Mouse (Mus musculus): Measurements from ENCODE around the gene Glud1. TPM values are rescaled to one million over a fixed set of nuclear protein-coding genes. Genes with fewer than 3 reads are reported as not detected.

Glud1 gene
- polyA plus RNA-seq, 1 experiment from 2014 or later, result 89.4 TPM

DNA sequence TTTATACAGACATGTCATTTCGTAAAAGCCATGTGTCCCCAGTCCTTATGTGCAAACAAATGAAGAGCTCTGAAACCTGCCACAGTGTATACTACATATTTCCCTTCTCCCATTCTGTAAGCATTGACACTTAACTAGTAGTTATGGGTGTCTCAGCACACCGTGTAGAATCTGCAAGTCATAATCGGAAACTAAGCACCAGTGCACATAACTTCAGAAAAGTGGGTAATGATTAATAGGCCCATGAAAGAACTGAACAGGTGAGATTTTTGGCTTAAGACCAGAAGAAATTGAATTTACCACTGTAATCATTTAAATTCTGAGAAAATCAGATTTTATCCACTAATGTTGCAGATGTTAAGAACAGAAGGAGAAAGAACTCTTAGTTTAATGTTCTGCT lies 4.3 kb downstream of the Glud1 start:
- Histone ChIP-seq H3K36me3 (ENCODE audit: control insufficient read depth, insufficient read depth, low read length) (no peaks in the 10 kb centered on the region; the same call in 1 of the 2 replicates), H3K9ac (ENCODE audit: low read length) (no peak overlapping the region), H3K27ac (ENCODE audit: low read depth, low read length) (no peak overlapping the region), H3K9me3 (ENCODE audit: control insufficient read depth, low read length) (no peaks in the 10 kb centered on the region), H3K4me1 (replicated peaks; ENCODE audit: control insufficient read depth, insufficient read depth, low read length) (peaks cover under 1% of the 10 kb centered on the region; the same call in 1 of the 2 replicates), H3K27me3 (ENCODE audit: control insufficient read depth, insufficient read depth, low read length) (no peaks in the 10 kb centered on the region), H3K4me2 (ENCODE audit: low read depth, low read length, severe bottlenecking) (no peak overlapping the region), H3K4me3 (ENCODE audit: low read depth, low read length) (no peak overlapping the region)
- DNase-seq (ENCODE audit: low spot score) (no peak), ATAC-seq (replicated peaks; ENCODE audit: low FRiP score) (no peak)
- 91% methylated on average over 3 of the region's 3 CpGs for WGBS

DNA sequence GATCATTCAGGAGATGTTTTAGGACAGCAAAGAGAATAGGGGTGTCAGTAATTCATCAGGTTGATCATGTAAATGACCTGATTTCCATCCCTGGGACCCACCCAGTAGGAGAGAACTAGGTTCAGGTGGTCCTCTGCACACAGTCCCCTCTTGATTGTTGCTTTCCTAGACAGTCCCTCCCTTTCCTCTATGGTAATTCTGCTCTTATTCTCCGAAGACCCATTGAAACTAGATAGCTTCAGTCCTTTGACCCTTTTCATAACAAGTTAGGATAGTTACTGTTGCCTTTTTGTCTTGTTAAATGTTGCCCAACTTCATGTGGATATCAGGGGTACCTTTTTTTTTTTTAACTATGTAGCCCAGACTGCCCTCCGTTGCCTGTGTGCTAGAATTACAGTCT lies 5.8 kb downstream of the Glud1 start:
- H3K27me3 ChIP-seq (ENCODE audit: control insufficient read depth, insufficient read depth, low read length), result no peaks in the 10 kb centered on the region
- DNase-seq (ENCODE audit: low spot score) (no peak), ATAC-seq (replicated peaks; ENCODE audit: low FRiP score) (no peak)
- H3K4me1 ChIP-seq (replicated peaks; ENCODE audit: control insufficient read depth, insufficient read depth, low read length), result no peaks in the 10 kb centered on the region; the same call in 1 of the 2 replicates
- H3K27ac ChIP-seq (ENCODE audit: low read depth, low read length), result no peak overlapping the region
- WGBS, result 85% methylated on average over 2 of the region's 2 CpGs
- no peak overlapping the region for H3K9ac ChIP-seq (ENCODE audit: low read length)
- H3K36me3 ChIP-seq (ENCODE audit: control insufficient read depth, insufficient read depth, low read length), result no peaks in the 10 kb centered on the region; the same call in 1 of the 2 replicates
- H3K4me2 ChIP-seq (ENCODE audit: low read depth, low read length, severe bottlenecking), result no peak overlapping the region
- no peaks in the 10 kb centered on the region for H3K9me3 ChIP-seq (ENCODE audit: control insufficient read depth, low read length)
- H3K4me3 ChIP-seq (ENCODE audit: low read depth, low read length), result no peak overlapping the region

DNA sequence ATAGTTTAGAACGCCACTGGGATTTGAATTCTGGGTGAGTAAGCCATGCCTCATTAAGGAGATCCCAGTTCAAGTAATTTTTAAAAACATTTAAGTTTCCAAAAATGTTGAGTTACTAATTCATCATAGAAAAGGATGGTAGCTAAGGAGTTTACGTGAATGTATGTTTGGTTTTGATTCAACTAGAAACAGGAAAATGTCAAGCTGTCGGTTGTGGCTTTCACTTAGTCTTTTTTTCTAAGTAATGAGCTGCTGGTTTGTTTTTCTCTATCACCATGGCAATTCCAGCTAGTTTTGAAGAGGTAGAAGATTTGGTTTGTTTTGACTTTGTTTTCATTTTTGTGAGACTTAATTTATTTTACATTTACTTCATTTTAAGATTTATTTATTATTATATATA lies 6.9 kb downstream of the Glud1 start:
- Histone ChIP-seq H3K9ac (ENCODE audit: low read length) (no peak overlapping the region), H3K36me3 (ENCODE audit: control insufficient read depth, insufficient read depth, low read length) (no peaks in the 10 kb centered on the region; the same call in 1 of the 2 replicates), H3K9me3 (ENCODE audit: control insufficient read depth, low read length) (no peaks in the 10 kb centered on the region), H3K4me2 (ENCODE audit: low read depth, low read length, severe bottlenecking) (no peak overlapping the region), H3K4me1 (replicated peaks; ENCODE audit: control insufficient read depth, insufficient read depth, low read length) (no peaks in the 10 kb centered on the region; the same call in 1 of the 2 replicates), H3K27ac (ENCODE audit: low read depth, low read length) (no peak overlapping the region), H3K27me3 (ENCODE audit: control insufficient read depth, insufficient read depth, low read length) (no peaks in the 10 kb centered on the region), H3K4me3 (ENCODE audit: low read depth, low read length) (no peak overlapping the region)
- DNase-seq (ENCODE audit: low spot score), result no peak
- ATAC-seq (replicated peaks; ENCODE audit: low FRiP score), result no peak
- WGBS, result 96% methylated on average over 3 of the region's 3 CpGs

DNA sequence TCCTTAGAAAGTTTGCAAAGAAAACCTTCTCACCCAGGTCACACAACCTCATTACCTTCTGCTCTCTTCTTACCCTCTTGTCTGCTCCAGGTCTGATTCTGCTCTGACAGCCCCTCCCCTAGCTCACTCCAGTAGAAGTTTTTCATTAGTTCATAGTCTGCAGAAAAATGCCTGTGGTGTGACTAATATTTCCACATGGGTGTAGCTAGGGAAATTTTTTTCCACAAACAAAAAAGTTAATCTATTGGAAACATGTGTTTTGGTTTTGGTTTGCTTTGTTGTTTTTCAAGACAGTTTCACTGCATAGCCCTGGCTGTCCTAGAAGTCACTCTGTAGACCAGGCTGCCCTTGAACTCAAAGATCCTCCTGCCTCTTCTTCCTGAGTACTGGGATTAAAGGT lies 7.6 kb downstream of the Glud1 start:
- no peak overlapping the region for H3K27ac ChIP-seq (ENCODE audit: low read depth, low read length)
- H3K4me2 ChIP-seq (ENCODE audit: low read depth, low read length, severe bottlenecking), result no peak overlapping the region
- H3K36me3 ChIP-seq (ENCODE audit: control insufficient read depth, insufficient read depth, low read length), result no peaks in the 10 kb centered on the region; the same call in 1 of the 2 replicates
- no peaks in the 10 kb centered on the region for H3K9me3 ChIP-seq (ENCODE audit: control insufficient read depth, low read length)
- no peak for ATAC-seq (replicated peaks; ENCODE audit: low FRiP score)
- no peak for DNase-seq (ENCODE audit: low spot score)
- H3K9ac ChIP-seq (ENCODE audit: low read length), result no peak overlapping the region
- no peaks in the 10 kb centered on the region for H3K27me3 ChIP-seq (ENCODE audit: control insufficient read depth, insufficient read depth, low read length)
- H3K4me1 ChIP-seq (replicated peaks; ENCODE audit: control insufficient read depth, insufficient read depth, low read length), result no peaks in the 10 kb centered on the region; the same call in 1 of the 2 replicates
- no peak overlapping the region for H3K4me3 ChIP-seq (ENCODE audit: low read depth, low read length)

DNA sequence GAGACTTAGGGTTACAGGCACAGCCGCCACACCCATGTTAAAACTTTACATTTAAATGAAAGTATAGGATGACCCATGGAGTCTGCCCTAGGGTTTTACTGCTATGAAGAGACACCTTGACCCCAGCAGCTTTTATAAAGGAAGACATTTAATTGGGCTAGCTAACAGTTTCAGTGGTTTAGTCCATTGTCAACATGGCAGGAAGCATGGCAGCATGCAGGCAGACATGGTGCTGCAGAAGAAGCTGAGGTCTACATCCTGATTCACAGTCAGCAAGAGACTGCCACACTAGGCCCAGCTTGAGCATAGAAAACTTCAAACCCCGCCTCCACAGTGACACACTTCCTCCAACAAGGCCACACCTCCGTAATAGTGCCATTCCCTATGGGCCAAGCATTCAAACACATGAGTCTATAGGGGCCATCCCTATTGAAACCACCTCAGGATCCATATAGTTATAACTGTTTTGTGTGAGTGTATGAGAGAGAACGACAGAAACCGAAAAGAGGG lies 13.1 kb downstream of the Glud1 start:
- ATAC-seq (replicated peaks; ENCODE audit: low FRiP score) (no peak), DNase-seq (ENCODE audit: low spot score) (no peak)
- no peaks in the 10 kb centered on the region for H3K4me1 ChIP-seq (replicated peaks; ENCODE audit: control insufficient read depth, insufficient read depth, low read length)
- H3K4me2 ChIP-seq (ENCODE audit: low read depth, low read length, severe bottlenecking), result no peak overlapping the region
- H3K27me3 ChIP-seq (ENCODE audit: control insufficient read depth, insufficient read depth, low read length), result no peaks in the 10 kb centered on the region
- H3K27ac ChIP-seq (ENCODE audit: low read depth, low read length), result no peak overlapping the region
- H3K36me3 ChIP-seq (ENCODE audit: control insufficient read depth, insufficient read depth, low read length), result no peaks in the 10 kb centered on the region; the same call in 1 of the 2 replicates
- no peak overlapping the region for H3K4me3 ChIP-seq (ENCODE audit: low read depth, low read length)
- H3K9me3 ChIP-seq (ENCODE audit: control insufficient read depth, low read length), result no peaks in the 10 kb centered on the region
- no peak overlapping the region for H3K9ac ChIP-seq (ENCODE audit: low read length)
- WGBS, result 96% methylated on average over 5 of the region's 5 CpGs

DNA sequence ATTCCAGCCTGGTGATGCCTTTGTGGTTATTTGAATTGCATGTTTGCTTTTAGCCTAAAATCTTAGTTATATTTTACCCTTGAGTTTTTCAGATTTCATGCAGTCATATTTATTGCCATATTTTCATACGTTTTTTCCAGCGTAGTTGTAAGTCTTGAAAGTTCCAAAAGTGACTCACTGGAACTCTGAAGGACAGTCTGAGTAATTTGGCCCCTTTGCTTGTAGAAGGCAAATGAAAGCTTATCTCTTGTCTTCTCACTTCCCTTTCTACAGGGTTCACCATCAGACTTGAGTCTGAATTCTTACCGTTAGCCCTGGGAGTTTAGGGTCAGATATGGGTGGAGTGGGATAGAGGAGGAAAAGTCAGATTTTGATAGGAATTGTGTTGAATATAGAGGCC lies 16.1 kb downstream of the Glud1 start:
- H3K9me3 ChIP-seq (ENCODE audit: control insufficient read depth, low read length), result no peaks in the 10 kb centered on the region
- no peaks in the 10 kb centered on the region for H3K4me1 ChIP-seq (replicated peaks; ENCODE audit: control insufficient read depth, insufficient read depth, low read length)
- no peak overlapping the region for H3K4me2 ChIP-seq (ENCODE audit: low read depth, low read length, severe bottlenecking)
- H3K27me3 ChIP-seq (ENCODE audit: control insufficient read depth, insufficient read depth, low read length), result no peaks in the 10 kb centered on the region
- no peak overlapping the region for H3K4me3 ChIP-seq (ENCODE audit: low read depth, low read length)
- WGBS, result 95% methylated on average over 3 of the region's 3 CpGs
- no peak overlapping the region for H3K9ac ChIP-seq (ENCODE audit: low read length)
- ATAC-seq (replicated peaks; ENCODE audit: low FRiP score) (no peak), DNase-seq (ENCODE audit: low spot score) (no peak)
- no peak overlapping the region for H3K27ac ChIP-seq (ENCODE audit: low read depth, low read length)
- peaks cover 2% of the 10 kb centered on the region; the same call in 1 of the 2 replicates for H3K36me3 ChIP-seq (ENCODE audit: control insufficient read depth, insufficient read depth, low read length)

DNA sequence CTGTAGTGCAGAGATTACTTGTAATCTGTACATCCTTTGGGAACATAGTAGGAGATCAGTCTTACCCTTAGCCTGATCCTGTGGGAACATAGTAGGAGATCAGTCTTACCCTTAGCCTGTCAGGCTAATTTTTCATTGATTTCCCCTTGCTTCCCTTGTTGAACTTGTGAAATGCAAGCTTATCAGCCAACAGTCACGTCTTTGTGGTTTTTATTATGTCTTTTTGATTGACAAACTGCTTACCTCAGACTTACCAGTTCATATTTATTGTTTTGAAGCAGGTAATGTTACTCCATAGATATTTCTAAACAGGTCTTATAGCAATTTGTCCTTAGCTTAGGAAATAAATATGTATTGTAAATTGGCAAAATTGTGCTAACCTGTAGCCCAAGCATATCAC lies 17.1 kb downstream of the Glud1 start:
- ATAC-seq (replicated peaks; ENCODE audit: low FRiP score) (no peak), DNase-seq (ENCODE audit: low spot score) (no peak)
- no peak overlapping the region for H3K4me2 ChIP-seq (ENCODE audit: low read depth, low read length, severe bottlenecking)
- no peaks in the 10 kb centered on the region for H3K9me3 ChIP-seq (ENCODE audit: control insufficient read depth, low read length)
- H3K27me3 ChIP-seq (ENCODE audit: control insufficient read depth, insufficient read depth, low read length), result no peaks in the 10 kb centered on the region
- whole genome bisulfite sequencing, result 76% methylated on average over 1 of the region's 1 CpGs
- H3K36me3 ChIP-seq (ENCODE audit: control insufficient read depth, insufficient read depth, low read length), result peaks cover 2% of the 10 kb centered on the region; the same call in 1 of the 2 replicates
- H3K27ac ChIP-seq (ENCODE audit: low read depth, low read length), result no peak overlapping the region
- no peaks in the 10 kb centered on the region for H3K4me1 ChIP-seq (replicated peaks; ENCODE audit: control insufficient read depth, insufficient read depth, low read length)
- no peak overlapping the region for H3K4me3 ChIP-seq (ENCODE audit: low read depth, low read length)
- H3K9ac ChIP-seq (ENCODE audit: low read length), result no peak overlapping the region

DNA sequence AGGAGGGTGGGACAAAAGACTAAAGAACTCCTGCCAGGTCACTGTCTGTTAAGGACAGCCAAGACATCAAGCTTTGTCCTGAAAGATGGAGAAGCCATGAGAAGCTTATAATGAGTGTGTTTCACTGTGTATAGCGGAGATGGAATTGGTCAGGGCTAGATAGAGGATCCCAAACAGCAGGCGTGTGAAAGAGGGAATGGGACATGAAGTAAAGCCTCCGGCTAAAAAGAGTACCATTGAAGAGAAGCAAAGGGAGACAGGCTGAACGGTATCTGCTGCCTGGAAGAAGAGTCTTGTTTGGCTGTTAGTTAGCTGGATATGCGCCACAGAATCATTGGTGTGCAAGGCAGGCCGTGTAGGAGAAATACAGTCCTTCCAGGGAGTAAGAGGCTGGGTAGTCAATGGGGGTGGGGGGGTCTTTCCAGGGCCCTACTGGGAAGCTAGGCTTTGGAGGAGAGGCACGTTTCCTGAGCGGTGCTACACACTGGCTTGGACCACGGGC lies 20.2 kb downstream of the Glud1 start:
- Histone ChIP-seq H3K4me3 (ENCODE audit: low read depth, low read length) (no peak overlapping the region), H3K27me3 (ENCODE audit: control insufficient read depth, insufficient read depth, low read length) (no peaks in the 10 kb centered on the region), H3K4me1 (replicated peaks; ENCODE audit: control insufficient read depth, insufficient read depth, low read length) (no peaks in the 10 kb centered on the region), H3K9me3 (ENCODE audit: control insufficient read depth, low read length) (no peaks in the 10 kb centered on the region), H3K27ac (ENCODE audit: low read depth, low read length) (no peak overlapping the region), H3K4me2 (ENCODE audit: low read depth, low read length, severe bottlenecking) (no peak overlapping the region), H3K9ac (ENCODE audit: low read length) (no peak overlapping the region), H3K36me3 (ENCODE audit: control insufficient read depth, insufficient read depth, low read length) (peaks cover 5% of the 10 kb centered on the region; the same call in 1 of the 2 replicates)
- DNase-seq (ENCODE audit: low spot score), result no peak
- WGBS, result 86% methylated on average over 9 of the region's 9 CpGs
- ATAC-seq (replicated peaks; ENCODE audit: low FRiP score), result no peak

DNA sequence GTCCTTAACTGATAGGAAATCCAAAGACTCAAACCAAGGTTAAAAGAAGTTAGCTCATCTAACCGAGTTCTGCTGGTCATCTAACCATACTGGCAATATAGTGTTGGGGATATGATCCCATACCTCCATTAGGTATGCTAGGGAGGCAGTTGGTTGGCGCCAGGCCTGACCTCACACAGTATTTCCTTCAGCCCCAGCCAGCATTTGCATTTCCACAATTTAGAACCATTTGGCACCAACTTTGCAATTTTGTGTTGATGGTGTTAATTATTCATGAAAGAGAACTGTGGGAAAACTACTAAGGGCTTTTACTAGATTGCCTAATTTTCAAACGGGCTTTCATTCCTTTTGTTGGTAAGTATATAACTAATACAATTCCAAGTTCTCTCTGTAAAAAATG lies 21.4 kb downstream of the Glud1 start:
- Histone ChIP-seq H3K4me1 (replicated peaks; ENCODE audit: control insufficient read depth, insufficient read depth, low read length) (no peaks in the 10 kb centered on the region), H3K36me3 (ENCODE audit: control insufficient read depth, insufficient read depth, low read length) (peaks cover 5% of the 10 kb centered on the region; the same call in 1 of the 2 replicates), H3K9me3 (ENCODE audit: control insufficient read depth, low read length) (no peaks in the 10 kb centered on the region), H3K4me2 (ENCODE audit: low read depth, low read length, severe bottlenecking) (no peak overlapping the region), H3K9ac (ENCODE audit: low read length) (no peak overlapping the region), H3K27me3 (ENCODE audit: control insufficient read depth, insufficient read depth, low read length) (no peaks in the 10 kb centered on the region), H3K27ac (ENCODE audit: low read depth, low read length) (no peak overlapping the region), H3K4me3 (ENCODE audit: low read depth, low read length) (no peak overlapping the region)
- no peak for DNase-seq (ENCODE audit: low spot score)
- no peak for ATAC-seq (replicated peaks; ENCODE audit: low FRiP score)
- 90% methylated on average over 3 of the region's 3 CpGs for whole genome bisulfite sequencing

Measured in forebrain, embryonic 11.5 days (tissue).